Mouse (Mus musculus) liver, adult 10 weeks (tissue): ENCODE results near the gene Heyl. TPM values are rescaled to one million over a fixed set of nuclear protein-coding genes. Genes with fewer than 3 reads are reported as not detected.

Source experiments
- polyA plus RNA-seq: library from polyadenylated mRNA; stranded (reverse); fragments of 350-450 nt; fragmentation: Illumina TruSeq; extraction: RNeasy Lipid Tissue Mini Kit (QIAGEN cat#74804); gene quantifications from one replicate; pipeline ENCODE4 v1.2.3, GENCODE M21; 2014; ENCODE audit warnings: low read depth, low replicate concordance

Gene Heyl
- 0.24 TPM for polyA plus RNA-seq

GRCm38 (mm10) chr4:123233492-123234084, at the start of gene Heyl:
Heyl (plus strand) TSS chr4:123233556.

GRCm38 (mm10) chr4:123201186-123202093, 31.9 kb upstream of the Heyl start, which contains the start of gene Nt5c1a:
Nt5c1a (plus strand) TSS chr4:123201504.

GRCm38 (mm10) chr4:123261721-123262401, 28.5 kb downstream of the Heyl start, which contains the start of gene Pabpc4:
Pabpc4 (plus strand) TSS chr4:123262351.

Other genes starting within 250 kb of the Heyl start
- gene Mycl, start 237.9 kb upstream of the Heyl start, polyA plus RNA-seq: 1.5 TPM
- 13.7 TPM for gene Trit1, start 217.0 kb upstream of the Heyl start, polyA plus RNA-seq
- not detected for gene Bmp8b, start 128.4 kb upstream of the Heyl start, polyA plus RNA-seq
- not detected for gene Oxct2b, start 117.3 kb upstream of the Heyl start, polyA plus RNA-seq
- 9.0 TPM for gene Ppie, start 93.6 kb upstream of the Heyl start, polyA plus RNA-seq
- not detected for gene Hpcal4, start 50.3 kb upstream of the Heyl start, polyA plus RNA-seq
- gene Nt5c1a, start 32.1 kb upstream of the Heyl start, polyA plus RNA-seq: not detected
- gene Pabpc4, start 28.8 kb downstream of the Heyl start, polyA plus RNA-seq: 12.5 TPM
- gene Oxct2a, start 90.1 kb downstream of the Heyl start, polyA plus RNA-seq: not detected
- not detected for gene Bmp8a, start 109.7 kb downstream of the Heyl start, polyA plus RNA-seq